Mouse (Mus musculus) layer of hippocampus, postnatal 36 days (tissue): Measurements from ENCODE around the gene Xrcc3. TPM values are rescaled to one million over a fixed set of nuclear protein-coding genes. Genes with fewer than 3 reads are reported as not detected.

Experiments used
- DNase-seq, 2 experiments: peaks; one replicate each; pipeline ENCODE4 v3.0.0; 2022
- total RNA-seq, 2 experiments: library from RNA; stranded (reverse); gene quantifications; 2 replicates each; pipeline ENCODE4 v1.2.3; 2021

The Xrcc3 gene
- 1 to 10 TPM; 3.4 to 4.5 TPM for total RNA-seq

GRCm38 (mm10) chr12:111813766-111814617 lies at the start of gene Xrcc3, which contains the start of gene Zfyve21:
Xrcc3 (minus strand) TSS chr12:111813873.
Zfyve21 (plus strand) TSS chr12:111814170.
- DNase-seq, result peak; percentile 98 to 99

GRCm38 (mm10) chr12:111855448-111855847 lies 41.8 kb upstream of the Xrcc3 start:
- DNase-seq, result no peak

- DNase-seq, result no peak
Measured at GRCm38 (mm10) chr12:111853546-111853945, 39.9 kb upstream of the Xrcc3 start.

GRCm38 (mm10) chr12:111853011-111853436 lies 39.4 kb upstream of the Xrcc3 start:
- no peak for DNase-seq

GRCm38 (mm10) chr12:111851745-111852144 lies 38.1 kb upstream of the Xrcc3 start:
- peak in 1 of 2 experiments; percentile 24 for DNase-seq

GRCm38 (mm10) chr12:111851235-111851634 lies 37.6 kb upstream of the Xrcc3 start:
- DNase-seq, result no peak

- DNase-seq, result no peak
Measured at GRCm38 (mm10) chr12:111848300-111848798, 34.7 kb upstream of the Xrcc3 start.

GRCm38 (mm10) chr12:111846815-111847214 lies 33.1 kb upstream of the Xrcc3 start:
- no peak for DNase-seq

GRCm38 (mm10) chr12:111845953-111846352 lies 32.3 kb upstream of the Xrcc3 start:
- DNase-seq, result no peak

GRCm38 (mm10) chr12:111843470-111843869 lies 29.8 kb upstream of the Xrcc3 start:
- no peak for DNase-seq

- DNase-seq, result no peak
Measured at GRCm38 (mm10) chr12:111842565-111843433, 29.1 kb upstream of the Xrcc3 start.

- no peak for DNase-seq
Measured at GRCm38 (mm10) chr12:111833457-111833856, 19.8 kb upstream of the Xrcc3 start.

GRCm38 (mm10) chr12:111832643-111833042 lies 19.0 kb upstream of the Xrcc3 start:
- DNase-seq, result no peak

GRCm38 (mm10) chr12:111830375-111830774 lies 16.7 kb upstream of the Xrcc3 start:
- DNase-seq, result no peak

GRCm38 (mm10) chr12:111829954-111830353 lies 16.3 kb upstream of the Xrcc3 start:
- no peak for DNase-seq

- no peak for DNase-seq
Measured at GRCm38 (mm10) chr12:111829447-111829846, 15.8 kb upstream of the Xrcc3 start.

- DNase-seq, result no peak
Measured at GRCm38 (mm10) chr12:111827556-111827955, 13.9 kb upstream of the Xrcc3 start.

- no peak for DNase-seq
Measured at GRCm38 (mm10) chr12:111821931-111822330, 8.3 kb upstream of the Xrcc3 start.

- DNase-seq, result no peak
Measured at GRCm38 (mm10) chr12:111820708-111821107, 7.0 kb upstream of the Xrcc3 start.

- DNase-seq, result no peak
Measured at GRCm38 (mm10) chr12:111819936-111820335, 6.3 kb upstream of the Xrcc3 start.

- no peak for DNase-seq
Measured at GRCm38 (mm10) chr12:111817991-111818390, 4.3 kb upstream of the Xrcc3 start.

- DNase-seq, result no peak
Measured at GRCm38 (mm10) chr12:111816967-111817366, 3.3 kb upstream of the Xrcc3 start.

- peak; percentile 61 to 68 for DNase-seq
Measured at GRCm38 (mm10) chr12:111816528-111816927, 2.9 kb upstream of the Xrcc3 start.
